Mouse (Mus musculus): ENCODE measurements around the gene Depdc7. TPM values are rescaled to one million over a fixed set of nuclear protein-coding genes. Genes with fewer than 3 reads are reported as not detected.
A peak's percentile ranks its signal among the peaks of the same experiment; 100 is the strongest.

The Depdc7 gene
- polyA plus RNA-seq, 1 experiment from 2014 or later = 19.8 TPM

DNA sequence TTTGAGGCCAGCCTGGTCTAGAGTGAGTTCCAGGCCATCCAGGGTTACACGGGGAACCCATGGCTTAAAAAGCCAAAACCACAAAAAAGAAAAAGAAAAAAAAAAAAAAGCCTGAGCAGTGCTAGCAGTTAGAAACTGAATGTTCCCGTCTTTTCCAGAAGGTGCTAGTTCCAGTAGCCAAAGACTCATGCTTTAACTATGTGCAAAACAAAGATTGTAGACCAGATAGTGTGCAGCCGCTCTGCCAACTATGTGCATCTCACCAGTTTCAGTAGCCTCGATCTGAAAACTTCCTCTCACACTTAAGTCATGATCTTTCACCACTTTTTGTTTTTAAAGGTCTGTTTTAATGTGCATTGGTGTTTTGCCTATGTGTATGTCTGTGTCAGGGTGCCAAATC, 24.9 kb downstream of the Depdc7 start:
- no peaks in the 10 kb centered on the region for H3K27me3 ChIP-seq
- TF ChIP-seq CTCF (IDR thresholded peaks at IDR 0.05) = no peak
- ChIA-PET CTCF (interaction anchor here (0.8 kb wide), 1 partner anchor 32 kb away, joined by 3 read pairs; no protein-coding TSS in a partner anchor), POLR2A (interaction anchor here (0.5 kb wide), 1 partner anchor 51 kb away, joined by 3 read pairs; no protein-coding TSS in a partner anchor)
- DNase-seq (ENCODE audit: low read depth, low spot score) (no peak), ATAC-seq (no peak)
- in situ Hi-C loops (cut with MboI; ENCODE audit: low pct_unique_long_range_greater_than_20kb) = no loop called here

DNA sequence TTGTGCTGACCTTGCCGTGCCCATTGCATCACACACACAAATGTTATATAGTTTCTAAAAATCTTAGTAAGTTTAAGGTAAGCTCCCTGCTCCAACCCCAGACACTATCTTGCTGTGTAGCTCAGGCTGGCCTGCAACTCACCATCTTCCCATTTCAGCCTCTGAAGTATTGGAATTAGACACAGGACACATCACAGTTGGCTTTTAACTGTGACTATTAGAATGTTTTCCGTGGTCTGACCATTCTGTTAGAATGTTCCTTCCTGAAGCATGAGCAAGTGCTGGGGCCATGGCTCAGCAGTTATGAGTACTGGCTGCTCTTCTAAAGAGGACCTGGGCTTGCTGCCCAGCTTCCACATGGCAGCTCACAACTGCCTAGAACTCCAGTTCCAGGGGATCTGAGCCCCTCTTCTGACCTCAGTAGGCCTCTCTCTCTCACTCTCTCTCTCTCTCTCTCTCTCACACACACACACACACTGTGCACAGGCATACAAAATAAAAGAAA, 25.4 kb downstream of the Depdc7 start:
- no peak for TF ChIP-seq CTCF (IDR thresholded peaks at IDR 0.05)
- ATAC-seq = no peak
- CTCF ChIA-PET = interaction anchor here (1.2 kb wide), 1 partner anchor 32 kb away, joined by 3 read pairs; no protein-coding TSS in a partner anchor
- in situ Hi-C loops (cut with MboI; ENCODE audit: low pct_unique_long_range_greater_than_20kb) = no loop called here
- H3K27me3 ChIP-seq = no peaks in the 10 kb centered on the region
- no peak for DNase-seq (ENCODE audit: low read depth, low spot score)
- POLR2A ChIA-PET = interaction anchor here (0.5 to 1.7 kb wide), 2 partner anchors 8 to 50 kb away, joined by 3 to 4 read pairs; no protein-coding TSS in a partner anchor

DNA sequence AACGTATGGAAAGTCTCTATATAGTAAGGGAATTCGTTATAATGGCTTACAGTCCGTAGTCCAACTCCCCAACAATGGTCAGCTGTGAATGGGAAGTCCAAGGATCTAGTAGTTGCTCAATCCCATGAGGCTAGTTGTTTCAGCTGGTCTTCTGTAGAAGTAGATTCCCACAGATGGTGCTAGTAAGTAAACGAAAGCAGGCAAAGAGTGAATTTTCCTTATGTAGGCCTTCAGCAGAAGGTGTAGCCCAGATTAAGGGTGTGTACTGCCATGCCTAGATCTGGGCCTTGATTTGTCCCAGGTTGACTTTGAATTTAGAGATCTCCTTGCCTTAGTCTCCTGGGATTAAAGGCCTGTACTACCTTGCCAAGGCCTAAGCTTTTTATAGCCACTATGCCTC, 26.4 kb downstream of the Depdc7 start, which contains the start of gene Pin1rt1:
TSS of gene Pin1rt1 (minus strand) at position 101 of the 400 bp plus-strand sequence.
- DNase-seq (ENCODE audit: low read depth, low spot score) (no peak), ATAC-seq (no peak)
- CTCF ChIA-PET = interaction anchor here (1.2 kb wide), 1 partner anchor 31 kb away, joined by 3 read pairs; no protein-coding TSS in a partner anchor
- no peak for TF ChIP-seq CTCF (IDR thresholded peaks at IDR 0.05)
- in situ Hi-C loops (cut with MboI; ENCODE audit: low pct_unique_long_range_greater_than_20kb) = no loop called here
- POLR2A ChIA-PET = interaction anchor here (1.7 kb wide), 1 partner anchor 9 kb away, joined by 4 read pairs; no protein-coding TSS in a partner anchor
- H3K27me3 ChIP-seq = no peaks in the 10 kb centered on the region

DNA sequence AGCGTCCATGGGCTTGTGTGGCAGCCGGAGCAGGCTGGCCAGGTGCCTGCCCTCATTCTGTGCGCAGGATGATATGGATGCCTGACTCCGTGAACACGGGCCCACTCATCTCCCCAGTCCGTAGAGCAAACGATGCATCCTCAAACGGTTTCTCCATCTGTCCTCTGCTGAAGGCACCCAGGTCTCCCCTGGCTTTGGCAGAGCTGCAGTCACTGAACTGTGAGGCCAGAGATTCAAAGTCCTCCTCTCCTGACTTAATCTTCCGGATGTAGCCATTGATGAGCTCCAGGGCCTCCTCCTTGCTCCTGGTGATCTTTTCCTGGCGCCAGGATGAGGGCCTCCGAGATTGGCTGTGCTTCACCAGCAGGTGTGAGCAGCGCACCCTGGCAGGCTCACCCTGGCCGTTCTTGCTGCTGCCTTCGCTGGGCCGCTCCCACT, 28.4 kb downstream of the Depdc7 start:
- CTCF ChIA-PET = no interaction called here
- H3K27me3 ChIP-seq = no peaks in the 10 kb centered on the region
- TF ChIP-seq CTCF (IDR thresholded peaks at IDR 0.05) = no peak
- no peak for ATAC-seq
- POLR2A ChIA-PET = no interaction called here
- no peak for DNase-seq (ENCODE audit: low read depth, low spot score)
- in situ Hi-C loops (cut with MboI; ENCODE audit: low pct_unique_long_range_greater_than_20kb) = no loop called here

DNA sequence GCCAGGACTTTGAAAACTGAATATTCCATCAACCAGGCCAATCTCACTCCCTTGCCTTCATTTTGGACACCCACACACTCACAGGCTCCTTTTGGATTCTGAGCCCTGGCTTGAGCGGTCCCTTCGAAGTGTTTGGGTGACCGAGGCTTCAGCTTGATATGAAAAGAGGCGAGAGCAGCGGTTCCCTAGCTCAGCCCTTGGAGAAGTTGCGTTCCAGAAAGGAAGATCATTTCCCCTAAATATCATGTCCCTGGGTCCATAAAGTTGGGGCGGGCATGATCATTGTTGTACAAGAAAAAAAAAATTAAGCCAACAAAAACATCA, 30.2 kb downstream of the Depdc7 start:
- POLR2A ChIA-PET = interaction anchor here (0.9 kb wide), 1 partner anchor 15 kb away, joined by 3 read pairs; no protein-coding TSS in a partner anchor
- CTCF ChIA-PET = interaction anchor here (1.2 to 1.3 kb wide), 2 partner anchors 27 to 43 kb away, joined by 3 to 5 read pairs; no protein-coding TSS in a partner anchor
- no peak for DNase-seq (ENCODE audit: low read depth, low spot score)
- in situ Hi-C loops (cut with MboI; ENCODE audit: low pct_unique_long_range_greater_than_20kb) = no loop called here
- TF ChIP-seq CTCF (IDR thresholded peaks at IDR 0.05) = no peak
- peak; percentile 36 for ATAC-seq
- H3K27me3 ChIP-seq = no peaks in the 10 kb centered on the region

DNA sequence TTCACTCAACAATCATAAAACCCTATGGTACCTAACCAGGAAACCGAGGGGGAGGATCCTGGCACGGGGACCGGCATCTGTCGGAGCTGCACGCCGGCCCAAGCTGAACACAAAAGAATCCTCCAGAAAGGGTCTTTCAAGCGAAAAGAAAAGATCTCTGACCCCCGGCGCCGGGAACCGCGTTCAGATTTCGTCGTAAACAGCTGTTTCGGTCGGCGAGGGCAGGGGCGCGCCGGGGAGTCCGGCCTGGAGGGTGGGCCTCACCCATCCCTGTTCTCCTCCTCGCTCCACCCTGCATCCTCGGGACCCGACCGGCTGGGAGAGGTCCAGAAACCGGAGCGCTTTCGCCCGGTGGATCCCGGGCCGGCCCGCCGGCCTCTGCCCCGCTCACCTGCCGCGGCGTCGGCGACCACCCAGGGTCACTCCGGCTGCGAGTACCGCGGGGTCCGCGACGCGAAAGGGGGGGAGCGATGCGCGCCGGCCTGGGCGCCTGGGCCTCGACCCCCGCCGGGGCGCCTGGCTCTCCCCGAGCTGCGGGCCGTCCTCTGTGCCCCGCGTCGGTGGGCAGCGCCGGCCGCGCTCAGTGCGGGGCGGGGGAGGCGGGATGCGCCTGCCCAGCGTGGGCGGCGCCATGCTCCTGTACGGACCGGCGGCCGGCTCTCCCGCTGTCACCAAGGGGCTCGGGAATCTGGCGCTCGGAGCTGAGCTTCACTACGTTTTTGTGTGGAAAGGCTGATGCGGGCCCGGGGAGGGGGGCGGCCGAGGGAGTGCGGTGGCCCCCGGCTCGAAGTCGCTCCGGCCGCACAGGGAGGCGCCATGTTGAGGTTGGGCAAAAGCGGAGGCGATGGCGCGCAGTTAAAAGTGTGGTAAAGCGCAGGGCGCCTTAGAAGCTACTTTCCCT, 30.8 kb downstream of the Depdc7 start, which contains the start of gene Tcp11l1:
TSS of gene Tcp11l1 (minus strand) at position 585 of the 901 bp plus-strand sequence.
- no peaks in the 10 kb centered on the region for H3K27me3 ChIP-seq
- CTCF ChIA-PET = interaction anchor here (0.6 to 1.3 kb wide), 4 partner anchors 26 to 1365 kb away, joined by 3 to 5 read pairs (median 3); no protein-coding TSS in a partner anchor
- DNase-seq (ENCODE audit: low read depth, low spot score) (no peak), ATAC-seq (peak; percentile 91)
- POLR2A ChIA-PET = interaction anchor here (0.6 to 0.9 kb wide), 6 partner anchors 9 to 108 kb away, joined by 3 to 6 read pairs (median 4); no protein-coding TSS in a partner anchor
- no peak for TF ChIP-seq CTCF (IDR thresholded peaks at IDR 0.05)
- in situ Hi-C loops (cut with MboI; ENCODE audit: low pct_unique_long_range_greater_than_20kb) = no loop called here

DNA sequence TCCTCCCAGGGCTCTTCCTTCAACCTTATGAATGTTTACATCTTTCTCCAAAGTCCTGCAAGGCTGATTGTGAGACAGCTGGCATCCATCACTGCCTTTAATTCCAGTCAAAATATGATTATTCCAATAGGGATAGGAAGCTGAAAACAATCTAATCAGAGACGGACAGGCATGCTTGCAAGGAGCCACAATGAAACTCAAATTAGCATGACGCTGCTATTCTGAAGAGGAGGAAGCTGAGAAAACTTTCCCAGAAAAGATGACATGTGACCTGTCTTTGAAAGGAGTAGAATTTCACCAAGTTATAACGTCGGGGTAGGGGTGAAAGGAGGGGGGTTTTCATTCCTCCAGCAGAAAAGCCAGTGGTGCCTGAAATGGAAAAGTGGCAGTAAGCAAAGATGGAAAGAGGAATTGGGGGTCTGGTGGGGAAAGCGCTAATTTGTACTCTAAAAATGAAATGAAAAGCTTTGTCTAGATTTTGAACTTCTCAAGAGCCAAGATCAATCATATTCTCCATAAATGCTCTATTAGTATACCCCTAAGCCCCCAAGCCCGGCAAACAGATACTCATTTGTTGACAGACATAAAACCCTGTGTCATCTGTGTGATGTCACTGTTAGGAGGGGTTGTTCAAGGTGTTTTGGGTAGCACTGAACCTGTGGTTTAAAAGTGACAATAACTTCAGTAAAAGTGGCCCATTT, 31.9 kb downstream of the Depdc7 start:
- no peak for DNase-seq (ENCODE audit: low read depth, low spot score)
- ChIA-PET CTCF (interaction anchor here (0.6 to 1.3 kb wide), 4 partner anchors 25 to 1364 kb away, joined by 3 read pairs; no protein-coding TSS in a partner anchor), POLR2A (interaction anchor here (0.6 kb wide), 3 partner anchors 8 to 21 kb away, joined by 3 to 6 read pairs (median 3); no protein-coding TSS in a partner anchor)
- in situ Hi-C loops (cut with MboI; ENCODE audit: low pct_unique_long_range_greater_than_20kb) = no loop called here
- no peak for ATAC-seq
- no peaks in the 10 kb centered on the region for H3K27me3 ChIP-seq
- TF ChIP-seq CTCF (IDR thresholded peaks at IDR 0.05) = no peak

DNA sequence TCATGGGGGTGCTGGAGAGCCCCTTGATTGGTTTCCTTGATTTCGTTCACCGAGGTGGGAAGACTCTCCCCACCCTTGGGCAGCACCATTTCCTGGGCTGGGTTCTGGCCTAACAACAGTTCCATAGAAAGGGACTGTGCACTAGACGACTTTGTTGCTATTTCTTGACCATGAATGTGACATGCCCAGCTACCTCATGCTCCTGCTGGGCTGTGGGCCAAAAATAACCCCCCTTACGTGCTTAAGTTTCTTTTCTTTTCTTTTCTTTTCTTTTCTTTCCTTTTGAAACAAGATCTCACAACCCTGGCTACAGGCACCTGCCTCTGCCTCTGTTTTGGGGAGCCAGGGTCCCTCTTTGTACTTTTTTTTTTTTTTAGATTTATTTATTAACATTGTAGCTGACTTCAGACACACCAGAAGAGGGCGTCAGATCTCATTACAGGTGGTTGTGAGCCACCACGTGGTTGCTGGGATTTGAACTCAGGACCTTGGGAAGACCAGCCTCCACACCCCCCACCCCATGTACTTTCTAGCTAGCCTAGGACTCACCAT, 32.8 kb downstream of the Depdc7 start:
- H3K27me3 ChIP-seq = no peaks in the 10 kb centered on the region
- CTCF ChIA-PET = interaction anchor here (1.1 to 1.9 kb wide), 4 partner anchors 24 to 43 kb away, joined by 3 to 7 read pairs (median 3); no protein-coding TSS in a partner anchor
- ATAC-seq = no peak
- DNase-seq (ENCODE audit: low read depth, low spot score) = no peak
- in situ Hi-C loops (cut with MboI; ENCODE audit: low pct_unique_long_range_greater_than_20kb) = no loop called here
- POLR2A ChIA-PET = interaction anchor here (0.6 kb wide), 1 partner anchor 22 kb away, joined by 3 read pairs; no protein-coding TSS in a partner anchor
- no peak for TF ChIP-seq CTCF (IDR thresholded peaks at IDR 0.05)

DNA sequence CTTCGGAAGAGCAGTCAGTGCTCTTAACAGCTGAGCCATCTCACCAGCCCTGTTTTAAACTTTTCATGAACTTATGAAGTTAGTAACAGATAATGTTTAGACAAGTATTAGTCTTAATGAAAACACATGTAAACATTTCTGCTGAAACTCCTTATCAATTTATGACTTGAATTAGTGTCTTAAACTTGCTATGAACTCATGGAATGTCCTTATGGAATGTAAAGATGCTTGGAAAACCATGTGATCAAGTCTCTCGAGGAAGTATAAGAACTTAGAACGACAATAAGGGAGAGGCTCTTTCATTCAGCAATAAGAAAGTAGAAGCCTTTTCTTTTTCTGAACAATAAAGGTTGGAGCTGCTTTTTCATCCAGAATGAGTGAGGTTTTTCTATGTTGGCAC, 38.3 kb downstream of the Depdc7 start:
- ATAC-seq (no peak), DNase-seq (ENCODE audit: low read depth, low spot score) (no peak)
- ChIA-PET POLR2A (no interaction called here), CTCF (interaction anchor here (2.7 kb wide), 1 partner anchor 19 kb away, joined by 14 read pairs; no protein-coding TSS in a partner anchor)
- H3K27me3 ChIP-seq = no peaks in the 10 kb centered on the region
- in situ Hi-C loops (cut with MboI; ENCODE audit: low pct_unique_long_range_greater_than_20kb) = no loop called here
- TF ChIP-seq CTCF (IDR thresholded peaks at IDR 0.05) = no peak

Measured in Patski (cell line).